Mouse (Mus musculus): ENCODE measurements at regions not wholly inside any gene's neighbourhood (a gene's known extent, or its start where the extent isn't known, plus 50 kb on each side); places are given as distances from the start of the nearest gene placed in this dataset.

GRCm38 (mm10) chr2:117759491-117760013 is 352.1 kb upstream of the Thbs1 start:
- Histone ChIP-seq H3K4me1 (replicated peaks) (no peaks in the 10 kb centered on the region), H3K9ac (replicated peaks) (no peak overlapping the region), H3K4me3 (replicated peaks) (no peak overlapping the region), H3K36me3 (no peaks in the 10 kb centered on the region), H3K27ac (no peak overlapping the region), H3K27me3 (no peaks in the 10 kb centered on the region), H3K4me2 (replicated peaks) (no peak overlapping the region), H3K9me3 (no peaks in the 10 kb centered on the region)
- ATAC-seq = no peak
- 85% methylated on average over 1 of the region's 1 CpGs for WGBS

GRCm38 (mm10) chr2:117763631-117764030 is 348.0 kb upstream of the Thbs1 start:
- Histone ChIP-seq H3K4me2 (replicated peaks) (no peak overlapping the region), H3K36me3 (no peaks in the 10 kb centered on the region), H3K27me3 (no peaks in the 10 kb centered on the region), H3K27ac (no peak overlapping the region), H3K9me3 (no peaks in the 10 kb centered on the region), H3K9ac (replicated peaks) (no peak overlapping the region), H3K4me3 (replicated peaks) (no peak overlapping the region), H3K4me1 (replicated peaks) (no peaks in the 10 kb centered on the region)
- no peak for ATAC-seq
- 93% methylated on average over 1 of the region's 1 CpGs for WGBS

GRCm38 (mm10) chr2:117765572-117765971 is 346.1 kb upstream of the Thbs1 start:
- H3K27ac ChIP-seq = no peak overlapping the region
- H3K9me3 ChIP-seq = no peaks in the 10 kb centered on the region
- H3K9ac ChIP-seq (replicated peaks) = no peak overlapping the region
- H3K4me2 ChIP-seq (replicated peaks) = no peak overlapping the region
- H3K4me1 ChIP-seq (replicated peaks) = no peaks in the 10 kb centered on the region
- no peaks in the 10 kb centered on the region for H3K27me3 ChIP-seq
- no peaks in the 10 kb centered on the region for H3K36me3 ChIP-seq
- H3K4me3 ChIP-seq (replicated peaks) = no peak overlapping the region
- WGBS = 90% methylated on average over 5 of the region's 5 CpGs
- ATAC-seq = no peak

- H3K27ac ChIP-seq = no peak overlapping the region
- WGBS = 90% methylated on average over 3 of the region's 3 CpGs
- no peak overlapping the region for H3K4me2 ChIP-seq (replicated peaks)
- H3K36me3 ChIP-seq = no peaks in the 10 kb centered on the region
- no peak overlapping the region for H3K4me3 ChIP-seq (replicated peaks)
- ATAC-seq = no peak
- no peaks in the 10 kb centered on the region for H3K27me3 ChIP-seq
- H3K9ac ChIP-seq (replicated peaks) = no peak overlapping the region
- H3K9me3 ChIP-seq = no peaks in the 10 kb centered on the region
- no peaks in the 10 kb centered on the region for H3K4me1 ChIP-seq (replicated peaks)
Observed at GRCm38 (mm10) chr2:117766450-117766849, 345.2 kb upstream of the Thbs1 start.

GRCm38 (mm10) chr2:117769402-117770114 is 342.1 kb upstream of the Thbs1 start:
- no peaks in the 10 kb centered on the region for H3K9me3 ChIP-seq
- no peak overlapping the region for H3K4me3 ChIP-seq (replicated peaks)
- 67% methylated on average over 7 of the region's 7 CpGs for WGBS
- no peak overlapping the region for H3K4me2 ChIP-seq (replicated peaks)
- H3K27ac ChIP-seq = no peak overlapping the region
- ATAC-seq = no peak
- no peak overlapping the region for H3K9ac ChIP-seq (replicated peaks)
- no peaks in the 10 kb centered on the region for H3K4me1 ChIP-seq (replicated peaks)
- H3K27me3 ChIP-seq = no peaks in the 10 kb centered on the region
- H3K36me3 ChIP-seq = no peaks in the 10 kb centered on the region

GRCm38 (mm10) chr2:117770115-117770485 is 341.6 kb upstream of the Thbs1 start:
- no peak for ATAC-seq
- H3K9me3 ChIP-seq = no peaks in the 10 kb centered on the region
- no peak overlapping the region for H3K4me3 ChIP-seq (replicated peaks)
- no peaks in the 10 kb centered on the region for H3K27me3 ChIP-seq
- no peak overlapping the region for H3K4me2 ChIP-seq (replicated peaks)
- H3K4me1 ChIP-seq (replicated peaks) = no peaks in the 10 kb centered on the region
- no peak overlapping the region for H3K9ac ChIP-seq (replicated peaks)
- no peak overlapping the region for H3K27ac ChIP-seq
- H3K36me3 ChIP-seq = no peaks in the 10 kb centered on the region
- WGBS = 81% methylated on average over 3 of the region's 3 CpGs

GRCm38 (mm10) chr2:117780287-117780686 is 331.4 kb upstream of the Thbs1 start:
- no peak for ATAC-seq
- no peak overlapping the region for H3K27ac ChIP-seq
- WGBS = 75% methylated on average over 3 of the region's 3 CpGs

GRCm38 (mm10) chr2:117780816-117781215 is 330.9 kb upstream of the Thbs1 start:
- 85% methylated on average over 7 of the region's 7 CpGs for WGBS
- ATAC-seq = no peak
- no peak overlapping the region for H3K4me2 ChIP-seq (replicated peaks)
- H3K27ac ChIP-seq = no peak overlapping the region
- H3K9ac ChIP-seq (replicated peaks) = no peak overlapping the region
- H3K27me3 ChIP-seq = no peaks in the 10 kb centered on the region
- no peaks in the 10 kb centered on the region for H3K36me3 ChIP-seq
- no peaks in the 10 kb centered on the region for H3K4me1 ChIP-seq (replicated peaks)
- no peak overlapping the region for H3K4me3 ChIP-seq (replicated peaks)
- no peaks in the 10 kb centered on the region for H3K9me3 ChIP-seq

More at GRCm38 (mm10) chr2:117780287-117780686, 331.4 kb upstream of the Thbs1 start:
- no peak overlapping the region for H3K9ac ChIP-seq (replicated peaks)
- no peak overlapping the region for H3K4me2 ChIP-seq (replicated peaks)
- no peaks in the 10 kb centered on the region for H3K36me3 ChIP-seq
- no peak overlapping the region for H3K4me3 ChIP-seq (replicated peaks)
- no peaks in the 10 kb centered on the region for H3K4me1 ChIP-seq (replicated peaks)
- H3K27me3 ChIP-seq = no peaks in the 10 kb centered on the region
- H3K9me3 ChIP-seq = no peaks in the 10 kb centered on the region

GRCm38 (mm10) chr2:117787321-117787720 is 324.4 kb upstream of the Thbs1 start:
- WGBS = 63% methylated on average over 1 of the region's 1 CpGs
- ATAC-seq = no peak
- H3K36me3 ChIP-seq = no peaks in the 10 kb centered on the region
- H3K27ac ChIP-seq = no peak overlapping the region
- H3K27me3 ChIP-seq = no peaks in the 10 kb centered on the region
- H3K9me3 ChIP-seq = no peaks in the 10 kb centered on the region
- no peak overlapping the region for H3K4me3 ChIP-seq (replicated peaks)
- no peaks in the 10 kb centered on the region for H3K4me1 ChIP-seq (replicated peaks)
- no peak overlapping the region for H3K9ac ChIP-seq (replicated peaks)
- H3K4me2 ChIP-seq (replicated peaks) = no peak overlapping the region

- no peak for ATAC-seq
- H3K9me3 ChIP-seq = no peaks in the 10 kb centered on the region
- no peaks in the 10 kb centered on the region for H3K4me1 ChIP-seq (replicated peaks)
- H3K4me2 ChIP-seq (replicated peaks) = no peak overlapping the region
- H3K27me3 ChIP-seq = no peaks in the 10 kb centered on the region
- H3K27ac ChIP-seq = no peak overlapping the region
- no peak overlapping the region for H3K9ac ChIP-seq (replicated peaks)
- H3K4me3 ChIP-seq (replicated peaks) = no peak overlapping the region
- H3K36me3 ChIP-seq = no peaks in the 10 kb centered on the region
- 85% methylated on average over 1 of the region's 1 CpGs for WGBS
Observed at GRCm38 (mm10) chr2:117794285-117794684, 317.4 kb upstream of the Thbs1 start.

GRCm38 (mm10) chr2:117801946-117802600 is 309.6 kb upstream of the Thbs1 start:
- Histone ChIP-seq H3K27ac (no peak overlapping the region), H3K4me2 (replicated peaks) (no peak overlapping the region), H3K4me3 (replicated peaks) (no peak overlapping the region), H3K9ac (replicated peaks) (no peak overlapping the region), H3K9me3 (no peaks in the 10 kb centered on the region), H3K4me1 (replicated peaks) (no peaks in the 10 kb centered on the region), H3K36me3 (no peaks in the 10 kb centered on the region), H3K27me3 (no peaks in the 10 kb centered on the region)
- ATAC-seq = no peak

GRCm38 (mm10) chr2:117802686-117803085 is 309.0 kb upstream of the Thbs1 start:
- Histone ChIP-seq H3K36me3 (no peaks in the 10 kb centered on the region), H3K9me3 (no peaks in the 10 kb centered on the region), H3K4me2 (replicated peaks) (no peak overlapping the region), H3K27me3 (no peaks in the 10 kb centered on the region), H3K9ac (replicated peaks) (no peak overlapping the region), H3K27ac (no peak overlapping the region), H3K4me1 (replicated peaks) (no peaks in the 10 kb centered on the region), H3K4me3 (replicated peaks) (no peak overlapping the region)
- WGBS = 80% methylated on average over 2 of the region's 2 CpGs
- no peak for ATAC-seq

- Histone ChIP-seq H3K4me3 (replicated peaks) (no peak overlapping the region), H3K9ac (replicated peaks) (no peak overlapping the region), H3K9me3 (no peaks in the 10 kb centered on the region), H3K36me3 (no peaks in the 10 kb centered on the region), H3K27ac (no peak overlapping the region), H3K4me2 (replicated peaks) (no peak overlapping the region), H3K27me3 (no peaks in the 10 kb centered on the region), H3K4me1 (replicated peaks) (no peaks in the 10 kb centered on the region)
- no peak for ATAC-seq
Observed at GRCm38 (mm10) chr2:117804686-117805085, 307.0 kb upstream of the Thbs1 start.

Data from midbrain, embryonic 13.5 days (tissue).